Mouse (Mus musculus): ENCODE measurements around the gene Mrrf.

Gene Mrrf

DNA sequence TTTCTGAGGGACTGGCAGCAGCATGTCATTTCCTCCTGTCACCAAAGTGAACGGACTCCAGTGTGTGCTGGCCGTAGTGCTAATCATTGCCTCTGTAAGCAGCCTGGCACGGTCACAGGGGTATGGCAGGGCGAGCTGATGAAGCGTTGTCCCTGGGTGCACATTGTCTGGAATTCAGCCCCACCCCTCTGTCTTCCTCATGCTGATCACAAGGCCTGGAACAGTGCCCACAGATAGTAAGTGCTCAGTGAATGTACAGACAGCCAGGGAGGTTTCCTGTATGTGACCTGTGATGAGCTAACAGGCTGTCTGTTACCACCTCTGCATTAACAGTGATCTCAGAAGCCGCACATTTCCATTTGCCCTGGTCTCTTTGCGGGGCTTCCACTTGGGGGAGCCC lies 76.9 kb downstream of the Mrrf start:
- ChIA-PET CTCF (interaction anchor here in 2 of 4 experiments (0.7 to 4.3 kb wide), 8 partner anchors 9 to 229 kb away, joined by 3 to 25 read pairs (median 6); no protein-coding TSS in a partner anchor), POLR2A (interaction anchor here in 1 of 4 experiments (1.1 kb wide), 1 partner anchor 10 kb away, joined by 5 read pairs; no protein-coding TSS in a partner anchor)

DNA sequence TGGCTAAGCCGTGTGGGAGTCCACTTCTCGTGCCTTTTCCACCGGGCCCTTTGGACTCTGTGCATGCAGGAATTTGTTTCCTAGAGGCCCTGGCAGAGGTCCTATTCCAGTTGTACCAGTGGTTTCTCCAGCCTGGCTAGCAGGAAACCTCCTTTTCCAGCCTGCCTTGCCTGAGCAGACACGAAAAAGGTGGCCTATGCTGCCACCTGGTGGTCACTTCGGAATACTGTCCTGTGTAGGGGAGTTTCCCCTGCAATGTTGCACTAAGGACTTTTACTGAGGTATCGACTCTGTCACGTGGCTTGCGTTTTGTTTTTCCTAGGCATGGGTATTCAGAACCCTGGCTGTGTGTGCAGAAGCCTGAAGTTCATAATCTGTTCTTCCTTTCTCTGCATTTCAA lies 77.8 kb downstream of the Mrrf start:
- ChIA-PET CTCF (interaction anchor here (0.6 to 4.4 kb wide), 19 partner anchors 10 to 1760 kb away, joined by 3 to 25 read pairs (median 5); no protein-coding TSS in a partner anchor), POLR2A (interaction anchor here in 1 of 4 experiments (0.7 kb wide), 1 partner anchor 18 kb away, joined by 3 read pairs; no protein-coding TSS in a partner anchor)

DNA sequence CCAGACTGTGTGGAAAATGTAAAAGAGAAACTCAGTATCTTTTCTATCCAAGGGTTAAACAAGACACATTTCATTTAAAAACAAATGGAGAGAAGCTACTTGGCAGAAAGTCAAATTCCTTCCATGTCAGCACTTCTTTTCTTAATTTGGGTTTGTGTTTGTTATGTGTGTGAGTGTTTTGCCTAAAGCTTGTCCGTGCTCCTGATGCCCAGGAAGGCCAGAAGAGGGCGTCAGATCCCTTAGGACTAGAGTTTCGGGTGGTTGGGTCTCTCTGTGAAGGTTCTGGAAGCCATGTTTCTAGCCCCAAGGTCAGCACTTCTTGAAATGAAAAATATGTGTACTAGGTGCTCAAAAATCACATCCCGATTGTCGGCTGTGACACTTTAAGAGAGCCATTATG lies 78.2 kb downstream of the Mrrf start:
- POLR2A ChIA-PET: interaction anchor here in 1 of 4 experiments (0.7 kb wide), 1 partner anchor 17 kb away, joined by 3 read pairs; no protein-coding TSS in a partner anchor
- CTCF ChIA-PET: interaction anchor here (0.6 to 4.4 kb wide), 19 partner anchors 10 to 1761 kb away, joined by 3 to 25 read pairs (median 5); no protein-coding TSS in a partner anchor

DNA sequence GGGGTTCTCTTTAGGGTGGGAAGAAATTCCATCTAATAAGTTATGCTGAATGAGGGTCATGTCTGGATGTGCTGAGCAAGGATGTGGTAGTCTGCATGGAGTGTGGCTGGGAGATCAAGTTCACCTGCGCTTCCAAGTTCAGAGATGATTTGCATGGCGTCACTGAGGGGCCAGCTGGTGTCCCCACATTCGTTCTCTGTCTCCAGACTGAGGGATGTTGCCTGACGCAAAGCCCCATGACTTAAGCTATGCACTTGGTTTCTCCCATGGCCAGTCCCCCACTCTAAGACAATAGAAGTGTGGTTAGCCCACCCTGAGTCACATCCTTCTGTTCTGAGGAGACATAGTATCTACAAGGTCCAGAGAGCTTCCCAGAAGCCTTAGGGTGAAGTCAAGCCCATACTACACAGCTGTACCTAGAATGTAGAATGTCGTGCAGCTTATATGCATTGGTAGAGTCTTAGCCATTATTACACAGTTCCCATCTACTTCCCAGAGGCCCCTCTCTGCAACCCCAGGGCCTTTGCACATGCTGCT lies 79.1 kb downstream of the Mrrf start:
- CTCF ChIA-PET: interaction anchor here in 3 of 4 experiments (1.5 to 4.4 kb wide), 9 partner anchors 16 to 284 kb away, joined by 5 to 25 read pairs (median 13); no protein-coding TSS in a partner anchor
- POLR2A ChIA-PET: interaction anchor here in 1 of 4 experiments (1.0 to 1.1 kb wide), 2 partner anchors 12 to 16 kb away, joined by 3 to 6 read pairs; no protein-coding TSS in a partner anchor

DNA sequence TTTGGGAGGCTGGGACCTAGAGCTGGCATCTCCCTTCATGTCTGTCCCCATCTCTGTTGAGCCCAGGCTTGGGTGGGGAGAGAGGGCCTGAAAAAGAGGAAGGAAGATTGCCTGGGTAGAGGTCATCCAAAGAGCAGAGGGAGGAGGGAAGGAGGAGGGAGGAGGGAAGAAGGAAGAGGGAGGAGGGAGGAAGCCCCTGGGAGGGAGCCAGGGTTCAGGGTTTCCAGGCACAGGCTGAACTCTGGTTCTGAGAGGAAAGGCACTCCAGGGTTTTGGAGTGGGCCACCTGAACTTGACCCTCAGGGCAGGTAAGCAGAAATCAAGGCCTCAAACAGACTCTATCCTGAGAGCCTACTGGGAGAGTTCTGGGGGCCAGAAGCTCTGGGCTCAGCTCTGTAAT lies 80.4 kb downstream of the Mrrf start:
- CTCF ChIA-PET: interaction anchor here in 3 of 4 experiments (0.6 to 4.4 kb wide), 13 partner anchors 11 to 233 kb away, joined by 3 to 25 read pairs (median 4); no protein-coding TSS in a partner anchor
- POLR2A ChIA-PET: interaction anchor here in 3 of 4 experiments (0.6 to 0.9 kb wide), 4 partner anchors 35 to 929 kb away, joined by 3 to 6 read pairs (median 4); no protein-coding TSS in a partner anchor

DNA sequence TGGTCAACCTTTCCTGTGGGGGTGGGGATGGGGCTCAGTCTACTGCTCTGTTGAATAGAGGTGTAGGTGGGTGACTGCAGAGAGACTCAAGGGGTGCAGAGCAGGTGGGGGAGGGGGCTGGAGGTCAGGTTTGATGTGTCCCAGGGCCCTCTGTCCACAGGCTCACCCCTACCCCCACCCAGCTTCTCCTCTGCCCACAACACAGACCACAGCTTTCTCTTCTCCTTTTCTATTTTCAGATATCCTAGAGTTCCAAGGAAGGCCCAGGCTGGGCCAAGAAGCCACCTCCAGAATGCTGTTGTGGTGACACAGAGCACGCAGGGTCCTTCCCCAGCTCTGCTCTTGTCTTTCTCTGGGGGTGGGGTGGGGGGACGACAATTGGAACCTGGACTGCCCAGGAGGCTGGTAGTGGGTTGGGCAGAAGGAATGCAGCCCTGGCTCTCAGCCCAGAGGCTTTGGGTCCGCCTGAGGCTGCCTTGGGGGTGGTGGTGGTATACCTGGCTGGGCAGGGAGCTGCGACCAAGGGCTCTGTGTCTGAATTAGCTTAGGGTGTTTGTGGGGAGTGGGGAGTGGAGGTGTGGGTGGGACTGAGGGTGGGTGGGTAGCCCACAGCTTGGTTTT lies 80.9 kb downstream of the Mrrf start:
- ChIA-PET POLR2A (interaction anchor here in 3 of 4 experiments (0.6 to 0.9 kb wide), 5 partner anchors 35 to 929 kb away, joined by 3 to 6 read pairs (median 4); no protein-coding TSS in a partner anchor), CTCF (interaction anchor here (0.6 to 4.4 kb wide), 15 partner anchors 11 to 686 kb away, joined by 3 to 25 read pairs (median 4); no protein-coding TSS in a partner anchor)

DNA sequence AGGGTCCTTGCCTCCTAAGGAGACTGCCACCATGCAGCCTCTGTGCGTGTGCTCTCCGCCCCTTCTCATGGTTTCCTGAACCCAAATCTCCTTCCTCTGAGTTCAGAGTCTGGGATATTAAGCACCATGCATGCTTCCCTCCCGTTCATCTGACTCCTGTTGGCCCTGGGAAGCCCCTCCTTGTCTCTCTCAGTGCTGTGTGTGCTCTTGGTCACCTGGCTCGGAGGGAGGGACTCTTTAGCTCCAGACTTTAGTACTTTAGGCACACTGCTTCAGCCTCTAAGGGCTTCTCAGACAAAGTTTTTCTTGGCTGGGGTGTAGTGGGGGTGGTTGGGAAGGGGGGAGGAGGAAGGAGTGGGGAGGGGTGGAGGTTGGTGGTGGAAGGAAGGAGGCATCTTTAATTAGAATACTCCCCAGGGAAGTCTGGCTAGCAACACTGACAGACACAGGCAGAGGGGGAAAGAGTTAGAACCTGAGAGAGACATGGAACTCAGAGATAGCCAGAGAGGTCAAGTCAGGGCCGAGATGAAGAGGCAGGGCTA lies 81.6 kb downstream of the Mrrf start:
- POLR2A ChIA-PET: interaction anchor here in 1 of 4 experiments (0.6 kb wide), 1 partner anchor 50 kb away, joined by 5 read pairs; no protein-coding TSS in a partner anchor
- CTCF ChIA-PET: interaction anchor here in 3 of 4 experiments (0.6 to 4.4 kb wide), 4 partner anchors 58 to 687 kb away, joined by 3 to 16 read pairs (median 4); no protein-coding TSS in a partner anchor

DNA sequence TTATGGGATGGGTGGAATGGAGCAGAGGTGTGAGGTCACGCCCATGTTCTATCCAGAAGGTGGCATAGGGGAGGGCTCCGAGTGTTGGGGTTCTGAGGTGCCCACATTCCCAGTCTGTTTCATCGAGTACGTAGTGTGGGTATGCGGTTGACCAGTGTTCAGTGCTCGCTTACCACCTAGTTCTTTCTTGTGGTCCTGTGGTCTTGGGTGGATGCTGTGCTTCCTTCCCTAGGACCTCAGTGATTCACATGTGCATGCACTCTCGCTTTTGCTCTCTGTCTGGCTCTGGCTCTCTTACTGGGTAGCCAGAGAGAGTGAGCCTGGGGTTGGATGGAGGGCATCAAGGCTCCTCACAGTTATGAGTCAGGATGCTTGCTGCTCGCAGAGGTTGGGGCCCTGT lies 83.9 kb downstream of the Mrrf start:
- ChIA-PET POLR2A (interaction anchor here in 1 of 4 experiments (3.9 kb wide), 1 partner anchor 16 kb away, joined by 11 read pairs; no protein-coding TSS in a partner anchor), CTCF (interaction anchor here in 1 of 4 experiments (1.2 kb wide), 1 partner anchor 212 kb away, joined by 4 read pairs; no protein-coding TSS in a partner anchor)

DNA sequence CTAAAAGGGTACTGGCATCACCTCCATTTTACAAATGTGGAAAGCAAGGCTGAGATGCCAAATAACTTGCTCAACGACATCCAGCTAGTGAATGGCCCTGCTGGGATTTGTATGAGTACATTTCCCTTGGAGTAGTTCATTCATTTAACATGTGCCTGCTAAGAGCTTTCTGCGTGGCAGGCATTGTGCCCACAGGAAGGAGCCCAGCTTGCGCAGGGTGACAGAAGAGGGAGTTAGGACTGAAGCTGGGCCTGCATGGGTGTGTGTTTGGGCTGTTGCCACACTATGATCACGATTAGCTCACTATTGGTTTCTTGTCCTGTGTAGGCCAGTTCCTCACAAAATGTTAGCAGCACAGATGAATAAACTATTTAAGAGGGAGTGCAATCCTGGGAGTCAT lies 84.7 kb downstream of the Mrrf start:
- CTCF ChIA-PET: interaction anchor here in 2 of 4 experiments (0.5 to 1.2 kb wide), 2 partner anchors 211 to 213 kb away, joined by 4 to 8 read pairs; no protein-coding TSS in a partner anchor
- POLR2A ChIA-PET: interaction anchor here in 1 of 4 experiments (0.8 to 3.9 kb wide), 4 partner anchors 10 to 215 kb away, joined by 3 to 11 read pairs (median 6); no protein-coding TSS in a partner anchor

DNA sequence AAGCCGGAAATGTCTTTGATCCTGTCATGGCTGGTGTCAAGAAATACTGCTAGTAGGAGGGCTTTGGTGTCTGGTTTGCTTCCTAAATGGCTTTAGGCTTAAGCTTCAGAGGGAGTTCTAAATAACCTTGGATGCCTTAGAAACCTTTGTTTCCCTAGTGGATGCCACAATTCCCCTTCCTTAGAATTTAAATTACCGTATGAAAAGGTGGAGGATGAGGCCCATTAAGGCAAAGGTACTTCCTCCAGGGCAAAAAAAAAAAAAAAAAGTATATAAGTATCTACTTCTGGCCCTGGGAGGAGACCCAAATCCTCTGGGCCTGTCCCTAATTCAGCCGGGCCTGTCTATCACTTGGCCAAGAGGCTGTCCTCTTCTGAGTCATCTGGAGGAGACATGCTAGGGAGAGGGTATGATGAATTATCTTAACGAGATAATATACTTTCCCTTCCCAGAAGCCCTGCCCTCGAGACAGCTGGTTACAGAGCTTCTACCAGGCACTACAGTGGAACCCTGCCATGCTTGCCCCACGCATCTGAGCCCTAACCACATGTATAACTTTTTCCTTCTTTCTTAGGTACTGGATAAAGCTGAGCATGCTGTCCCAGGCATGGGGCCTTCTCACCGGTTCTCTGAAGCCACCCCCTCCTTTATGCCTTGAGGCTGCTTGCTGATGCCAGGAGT lies 86.1 kb downstream of the Mrrf start:
- CTCF ChIA-PET: interaction anchor here (0.6 to 1.4 kb wide), 10 partner anchors 8 to 291 kb away, joined by 3 to 6 read pairs (median 3); partner anchors contain the start of gene Ptgs1 (in 1 of the 4)
- POLR2A ChIA-PET: interaction anchor here in 1 of 4 experiments (0.6 to 3.9 kb wide), 8 partner anchors 18 to 1064 kb away, joined by 3 to 11 read pairs (median 4); partner anchors contain the start of gene Mrrf

DNA sequence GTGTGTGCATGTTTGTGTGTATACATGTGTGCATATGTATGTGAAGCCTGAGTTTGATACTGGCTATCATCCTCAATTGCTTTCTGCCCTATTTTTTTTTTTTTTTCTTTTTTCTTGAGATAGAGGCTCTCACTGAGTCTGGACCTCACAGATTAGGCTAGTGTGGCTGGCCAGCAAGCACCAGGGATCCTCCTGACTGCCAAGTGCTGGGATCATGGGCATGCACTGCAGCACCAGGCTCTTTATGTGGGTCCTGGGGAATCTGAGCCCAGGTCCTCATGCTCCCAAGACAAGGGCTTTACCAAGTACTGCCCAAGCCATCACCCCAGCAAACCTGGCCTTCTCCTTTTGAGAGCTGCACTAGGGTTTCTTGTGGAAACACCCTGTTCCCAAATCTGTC lies 87.2 kb downstream of the Mrrf start:
- ChIA-PET CTCF (interaction anchor here in 1 of 4 experiments (1.5 kb wide), 1 partner anchor 9 kb away, joined by 3 read pairs; no protein-coding TSS in a partner anchor), POLR2A (interaction anchor here in 1 of 4 experiments (0.6 to 3.9 kb wide), 2 partner anchors 20 to 87 kb away, joined by 4 to 11 read pairs; partner anchors contain the start of gene Mrrf)

DNA sequence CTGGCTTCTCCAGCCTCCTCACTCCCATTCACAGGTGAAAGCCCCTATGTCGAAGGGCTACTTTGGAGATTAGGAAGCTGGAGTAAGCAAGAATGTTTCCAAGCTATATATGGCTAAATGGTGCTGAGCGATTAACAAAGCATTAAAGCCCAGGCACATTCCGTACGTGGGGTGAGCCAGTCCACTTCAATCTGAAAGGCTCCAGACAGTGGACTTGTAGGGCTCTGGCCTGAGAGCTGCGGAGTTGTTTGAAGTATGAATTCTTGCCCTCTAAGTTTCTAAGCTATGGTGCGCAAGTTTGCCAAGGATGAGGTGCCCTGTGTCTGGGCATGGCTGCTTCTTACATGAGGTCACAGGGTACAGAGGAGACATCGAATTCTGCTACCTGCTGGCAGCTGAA lies 88.0 kb downstream of the Mrrf start:
- ChIA-PET POLR2A (no interaction called here), CTCF (interaction anchor here in 2 of 4 experiments (1.0 to 1.5 kb wide), 2 partner anchors 10 kb away, joined by 3 read pairs; no protein-coding TSS in a partner anchor)

DNA sequence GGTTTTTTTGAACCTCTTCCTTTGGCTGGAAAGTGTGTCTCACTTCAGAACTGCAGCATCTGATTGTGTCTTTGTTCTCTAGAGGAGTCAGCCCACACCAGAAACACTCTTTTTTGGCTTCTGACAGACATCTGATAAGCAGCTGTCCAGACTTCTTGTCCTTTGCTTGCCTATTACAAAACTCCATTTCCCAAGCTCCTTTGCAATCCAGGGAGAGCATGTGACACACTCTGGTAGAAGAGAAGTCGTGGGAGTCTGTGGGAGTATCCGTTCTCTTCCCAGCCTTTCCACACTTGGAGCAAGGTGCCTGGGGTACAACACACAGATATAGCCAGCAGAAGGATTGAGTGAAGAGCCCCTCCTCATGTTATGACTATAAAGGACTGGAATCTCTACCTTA lies 88.4 kb downstream of the Mrrf start:
- ChIA-PET POLR2A (no interaction called here), CTCF (interaction anchor here in 2 of 4 experiments (1.0 to 1.5 kb wide), 2 partner anchors 10 kb away, joined by 3 read pairs; no protein-coding TSS in a partner anchor)

DNA sequence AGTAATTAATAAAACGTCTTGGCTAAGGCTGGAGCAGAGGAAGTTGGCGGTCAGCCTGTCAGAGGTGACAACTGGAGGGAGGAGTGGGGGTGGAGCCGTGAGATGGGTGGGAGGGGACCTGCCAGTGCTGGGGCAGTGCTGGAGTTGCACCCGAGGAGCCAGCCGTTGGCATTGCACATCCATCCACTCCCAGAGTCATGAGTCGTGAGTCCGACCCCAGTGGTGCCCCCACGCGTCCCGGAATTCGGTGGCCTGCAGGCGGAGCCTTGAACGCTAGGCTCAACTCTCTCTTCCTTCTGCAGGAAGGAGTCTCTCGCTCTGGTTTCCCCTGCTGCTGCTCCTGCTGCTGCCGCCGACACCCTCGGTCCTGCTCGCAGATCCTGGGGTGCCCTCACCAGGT lies 94.2 kb downstream of the Mrrf start, which contains the start of gene Ptgs1:
Ptgs1 (plus strand) TSS at position 61 of the 400 bp plus-strand sequence.
- ChIA-PET POLR2A (no interaction called here), CTCF (interaction anchor here in 1 of 4 experiments (0.7 kb wide), 1 partner anchor 8 kb away, joined by 3 read pairs; no protein-coding TSS in a partner anchor)

DNA sequence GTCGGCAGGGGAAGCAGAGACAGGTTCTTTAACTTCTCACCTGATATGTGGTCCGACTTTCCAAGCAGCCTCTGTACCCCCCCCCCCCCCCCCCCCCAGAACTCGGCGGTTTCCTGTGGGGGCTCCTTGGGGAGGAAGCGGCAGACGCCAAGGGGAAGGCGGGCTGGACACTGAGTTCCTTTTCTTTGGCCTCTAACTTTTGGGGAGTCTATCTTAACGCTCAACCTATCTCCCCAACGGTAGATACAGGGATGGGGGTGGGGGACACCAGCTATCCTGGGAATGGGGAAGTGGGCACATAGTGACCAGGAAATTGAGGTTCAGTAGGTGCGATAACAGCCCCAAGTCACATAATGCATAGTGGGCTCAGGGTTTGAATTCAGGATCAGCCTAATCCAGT lies 94.8 kb downstream of the Mrrf start:
- POLR2A ChIA-PET: no interaction called here
- CTCF ChIA-PET: interaction anchor here in 1 of 4 experiments (0.7 kb wide), 1 partner anchor 8 kb away, joined by 3 read pairs; no protein-coding TSS in a partner anchor

DNA sequence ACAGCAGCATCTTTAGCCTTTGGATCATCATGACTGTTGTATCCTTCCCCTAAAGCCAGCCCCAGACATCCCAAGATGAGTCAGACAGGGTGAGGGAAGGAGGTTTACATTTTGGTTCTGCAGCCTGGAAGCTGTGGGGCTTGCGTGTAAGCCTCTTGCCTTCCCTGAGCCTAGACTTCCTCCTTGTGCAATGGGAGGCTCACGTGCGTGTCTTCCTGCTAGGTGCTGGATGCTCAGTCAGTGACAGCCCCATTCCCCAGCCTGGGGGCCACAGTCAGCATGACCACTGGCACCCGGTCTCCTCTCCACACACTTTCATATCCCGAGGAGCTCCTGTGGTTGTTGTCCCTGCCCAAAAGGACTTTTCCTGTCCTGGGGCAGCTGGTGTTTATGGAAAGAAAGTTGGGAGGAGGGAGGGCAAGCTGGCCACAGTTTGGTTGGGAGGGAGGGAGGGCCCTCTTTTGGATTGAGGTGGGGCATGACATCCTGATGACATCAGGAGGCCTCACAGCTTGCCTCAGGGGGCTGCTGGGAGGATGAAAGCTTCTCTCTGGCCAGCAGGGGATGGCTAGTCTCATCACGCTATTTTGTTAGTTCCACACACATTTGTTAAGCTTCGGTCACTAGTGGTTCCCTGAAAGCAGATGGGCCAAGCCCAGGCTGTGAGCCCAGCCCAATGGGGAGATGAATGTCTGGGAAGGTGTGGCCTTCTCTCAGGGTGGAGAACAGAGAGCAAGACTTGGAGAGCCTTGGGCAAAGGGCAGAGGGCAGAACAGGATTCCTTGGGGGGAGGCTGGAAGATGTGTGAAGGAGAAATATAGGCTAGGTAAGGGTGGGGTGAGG lies 98.6 kb downstream of the Mrrf start:
- POLR2A ChIA-PET: interaction anchor here in 1 of 4 experiments (0.6 to 0.8 kb wide), 3 partner anchors 18 to 55 kb away, joined by 3 to 4 read pairs (median 3); no protein-coding TSS in a partner anchor
- CTCF ChIA-PET: interaction anchor here in 2 of 4 experiments (0.6 to 0.9 kb wide), 4 partner anchors 24 to 251 kb away, joined by 3 to 4 read pairs (median 3); no protein-coding TSS in a partner anchor

DNA sequence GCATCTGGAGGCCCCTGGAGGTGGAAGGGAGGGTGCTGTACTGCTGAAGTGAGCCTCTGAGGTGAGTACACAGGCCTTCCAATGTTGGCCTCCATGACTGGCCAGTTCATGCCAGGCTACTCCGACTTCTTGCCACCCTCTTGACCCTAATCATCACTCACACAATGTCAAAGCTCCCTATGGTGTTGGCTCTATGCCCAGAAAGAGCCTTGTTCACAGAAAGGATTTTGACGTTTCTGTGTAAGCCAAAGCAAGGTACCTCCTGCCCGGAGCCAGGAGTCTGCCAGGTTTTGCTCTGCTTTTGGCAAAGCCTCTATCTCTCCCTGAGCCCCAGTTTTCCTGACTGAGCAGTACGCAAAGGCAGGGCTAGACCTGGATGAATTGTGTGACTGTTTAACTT lies 99.7 kb downstream of the Mrrf start:
- ChIA-PET CTCF (interaction anchor here in 1 of 4 experiments (0.9 kb wide), 1 partner anchor 252 kb away, joined by 3 read pairs; no protein-coding TSS in a partner anchor), POLR2A (no interaction called here)
